Mouse (Mus musculus): Measurements from ENCODE around the gene Cpb2. TPM values are rescaled to one million over a fixed set of nuclear protein-coding genes. Genes with fewer than 3 reads are reported as not detected.

Cpb2 gene
- polyA plus RNA-seq, 1 experiment from 2014 or later = 1.1 TPM

- 89% methylated on average over 2 of the region's 2 CpGs for WGBS (ENCODE audit: insufficient replicate concordance)
- Histone ChIP-seq H3K4me3 (ENCODE audit: low read depth, low read length) (no peak overlapping the region), H3K4me1 (ENCODE audit: control insufficient read depth, insufficient read depth, low read length) (no peaks in the 10 kb centered on the region), H3K27ac (ENCODE audit: low read depth, low read length) (no peak overlapping the region), H3K9ac (ENCODE audit: low read depth, low read length) (no peak overlapping the region), H3K9me3 (replicated peaks; ENCODE audit: control insufficient read depth, low read length) (no peaks in the 10 kb centered on the region), H3K4me2 (no peak overlapping the region), H3K36me3 (ENCODE audit: control insufficient read depth, insufficient read depth, low read length) (no peaks in the 10 kb centered on the region), H3K27me3 (ENCODE audit: control insufficient read depth, insufficient read depth, low read length) (no peaks in the 10 kb centered on the region)
- no peak for ATAC-seq (replicated peaks; ENCODE audit: insufficient number of reproducible peaks, low FRiP score, low TSS enrichment)
Observed at GRCm38 (mm10) chr14:75314484-75314883, 72.4 kb downstream of the Cpb2 start.

- Histone ChIP-seq H3K27me3 (ENCODE audit: control insufficient read depth, insufficient read depth, low read length) (no peaks in the 10 kb centered on the region), H3K4me3 (ENCODE audit: low read depth, low read length) (no peak overlapping the region), H3K9me3 (replicated peaks; ENCODE audit: control insufficient read depth, low read length) (no peaks in the 10 kb centered on the region), H3K27ac (ENCODE audit: low read depth, low read length) (no peak overlapping the region), H3K36me3 (ENCODE audit: control insufficient read depth, insufficient read depth, low read length) (peaks cover 4% of the 10 kb centered on the region; the same call in 1 of the 2 replicates), H3K4me1 (ENCODE audit: control insufficient read depth, insufficient read depth, low read length) (no peaks in the 10 kb centered on the region), H3K4me2 (no peak overlapping the region), H3K9ac (ENCODE audit: low read depth, low read length) (no peak overlapping the region)
- no peak for ATAC-seq (replicated peaks; ENCODE audit: insufficient number of reproducible peaks, low FRiP score, low TSS enrichment)
- 76% methylated on average over 2 of the region's 2 CpGs for WGBS (ENCODE audit: insufficient replicate concordance)
Observed at GRCm38 (mm10) chr14:75318736-75319135, 76.6 kb downstream of the Cpb2 start.

DNA sequence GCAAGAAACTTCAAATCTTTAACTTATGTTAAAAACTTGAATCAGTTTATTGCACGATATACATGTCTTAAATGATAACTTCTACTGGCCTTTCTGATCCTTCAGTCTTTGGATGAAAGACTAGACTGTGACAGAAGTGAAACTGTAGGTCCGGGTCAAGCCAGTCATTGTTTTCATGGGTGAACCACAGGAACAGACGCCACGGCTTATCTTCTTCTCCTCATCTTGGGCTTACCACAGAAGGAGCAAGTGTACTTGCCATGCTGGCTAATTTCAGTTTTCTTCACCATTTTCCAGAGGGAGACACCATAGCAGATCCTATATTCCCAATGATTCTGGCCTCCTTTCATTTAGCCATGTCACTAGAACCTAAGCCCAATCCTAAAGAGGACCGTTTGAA lies 78.2 kb downstream of the Cpb2 start:
- Histone ChIP-seq H3K4me3 (ENCODE audit: low read depth, low read length) (no peak overlapping the region), H3K9me3 (replicated peaks; ENCODE audit: control insufficient read depth, low read length) (no peaks in the 10 kb centered on the region), H3K4me1 (ENCODE audit: control insufficient read depth, insufficient read depth, low read length) (no peaks in the 10 kb centered on the region), H3K27ac (ENCODE audit: low read depth, low read length) (no peak overlapping the region), H3K9ac (ENCODE audit: low read depth, low read length) (no peak overlapping the region), H3K4me2 (no peak overlapping the region), H3K27me3 (ENCODE audit: control insufficient read depth, insufficient read depth, low read length) (no peaks in the 10 kb centered on the region), H3K36me3 (ENCODE audit: control insufficient read depth, insufficient read depth, low read length) (peaks cover 4% of the 10 kb centered on the region; the same call in 1 of the 2 replicates)
- ATAC-seq (replicated peaks; ENCODE audit: insufficient number of reproducible peaks, low FRiP score, low TSS enrichment) = no peak
- 86% methylated on average over 5 of the region's 5 CpGs for WGBS (ENCODE audit: insufficient replicate concordance)

DNA sequence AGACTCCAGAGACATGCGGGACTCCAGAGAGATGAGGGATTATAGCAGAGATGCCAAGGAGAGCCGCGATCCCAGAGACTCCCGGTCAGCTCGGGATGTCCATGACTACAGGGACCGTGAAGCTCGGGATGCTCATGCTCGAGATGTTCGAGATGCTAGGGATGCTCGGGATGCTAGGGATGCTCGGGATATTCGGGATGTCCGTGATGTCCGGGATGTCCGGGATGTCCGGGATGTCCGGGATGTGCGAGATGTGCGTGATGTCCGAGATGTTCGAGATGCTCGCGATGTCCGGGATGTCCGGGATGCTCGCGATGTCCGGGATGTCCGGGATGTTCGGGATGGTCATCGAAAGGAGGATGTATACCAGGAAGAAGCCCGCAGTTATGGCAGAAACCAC lies 81.3 kb downstream of the Cpb2 start:
- Histone ChIP-seq H3K4me2 (no peak overlapping the region), H3K9ac (ENCODE audit: low read depth, low read length) (no peak overlapping the region), H3K9me3 (replicated peaks; ENCODE audit: control insufficient read depth, low read length) (no peaks in the 10 kb centered on the region), H3K27me3 (ENCODE audit: control insufficient read depth, insufficient read depth, low read length) (no peaks in the 10 kb centered on the region), H3K27ac (ENCODE audit: low read depth, low read length) (no peak overlapping the region), H3K4me3 (ENCODE audit: low read depth, low read length) (no peak overlapping the region), H3K36me3 (ENCODE audit: control insufficient read depth, insufficient read depth, low read length) (peaks cover 4% of the 10 kb centered on the region; the same call in 1 of the 2 replicates), H3K4me1 (ENCODE audit: control insufficient read depth, insufficient read depth, low read length) (no peaks in the 10 kb centered on the region)
- WGBS (ENCODE audit: insufficient replicate concordance) = 95% methylated on average over 32 of the region's 32 CpGs
- ATAC-seq (replicated peaks; ENCODE audit: insufficient number of reproducible peaks, low FRiP score, low TSS enrichment) = no peak

GRCm38 (mm10) chr14:75328062-75328461 lies 86.0 kb downstream of the Cpb2 start:
- H3K4me3 ChIP-seq (ENCODE audit: low read depth, low read length) = no peak overlapping the region
- no peak overlapping the region for H3K27ac ChIP-seq (ENCODE audit: low read depth, low read length)
- no peak overlapping the region for H3K9ac ChIP-seq (ENCODE audit: low read depth, low read length)
- no peaks in the 10 kb centered on the region for H3K27me3 ChIP-seq (ENCODE audit: control insufficient read depth, insufficient read depth, low read length)
- H3K36me3 ChIP-seq (ENCODE audit: control insufficient read depth, insufficient read depth, low read length) = peaks cover 17% of the 10 kb centered on the region
- ATAC-seq (replicated peaks; ENCODE audit: insufficient number of reproducible peaks, low FRiP score, low TSS enrichment) = no peak
- no peaks in the 10 kb centered on the region for H3K9me3 ChIP-seq (replicated peaks; ENCODE audit: control insufficient read depth, low read length)
- H3K4me1 ChIP-seq (ENCODE audit: control insufficient read depth, insufficient read depth, low read length) = no peaks in the 10 kb centered on the region
- WGBS (ENCODE audit: insufficient replicate concordance) = 80% methylated on average over 8 of the region's 8 CpGs
- no peak overlapping the region for H3K4me2 ChIP-seq

DNA sequence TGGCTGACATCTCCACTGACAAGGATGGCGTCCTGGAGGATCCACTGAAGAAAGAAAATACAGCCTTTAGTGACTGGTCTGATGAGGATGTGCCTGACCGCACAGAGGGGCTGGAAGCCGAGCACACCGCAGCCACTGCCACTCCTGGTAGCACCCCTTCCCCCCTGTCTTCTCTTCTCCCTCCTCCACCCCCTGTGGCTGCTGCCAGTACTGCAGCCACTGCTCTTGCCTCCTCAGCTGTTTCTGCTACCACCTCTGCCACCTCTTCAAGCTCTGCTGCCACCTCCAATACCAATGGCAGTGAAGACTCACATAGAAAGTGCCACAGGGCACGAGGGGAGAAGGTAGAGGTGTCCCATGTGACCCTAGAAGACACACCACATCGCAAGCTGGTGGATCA lies 88.5 kb downstream of the Cpb2 start:
- H3K4me1 ChIP-seq (ENCODE audit: control insufficient read depth, insufficient read depth, low read length) = no peaks in the 10 kb centered on the region
- no peak for ATAC-seq (replicated peaks; ENCODE audit: insufficient number of reproducible peaks, low FRiP score, low TSS enrichment)
- no peaks in the 10 kb centered on the region for H3K9me3 ChIP-seq (replicated peaks; ENCODE audit: control insufficient read depth, low read length)
- no peak overlapping the region for H3K4me2 ChIP-seq
- no peak overlapping the region for H3K27ac ChIP-seq (ENCODE audit: low read depth, low read length)
- H3K9ac ChIP-seq (ENCODE audit: low read depth, low read length) = no peak overlapping the region
- no peaks in the 10 kb centered on the region for H3K27me3 ChIP-seq (ENCODE audit: control insufficient read depth, insufficient read depth, low read length)
- peaks cover 17% of the 10 kb centered on the region for H3K36me3 ChIP-seq (ENCODE audit: control insufficient read depth, insufficient read depth, low read length)
- no peak overlapping the region for H3K4me3 ChIP-seq (ENCODE audit: low read depth, low read length)
- 84% methylated on average over 6 of the region's 6 CpGs for WGBS (ENCODE audit: insufficient replicate concordance)

Small RNA genes lying within 50 kb of the gene (microRNA-seq; reads per million reads assigned to microRNA genes)
- not detected for gene Gm44482 (ENCODE audit: borderline number of aligned reads)

Other genes with a start within 250 kb of the Cpb2 start
- 1.1 and 1.2 TPM in 2 replicates for gene Rubcnl, start 226.3 kb upstream of the Cpb2 start, polyA plus RNA-seq (2014; fragmentation: Nextera tagmentation; extraction: Ambion mirVana)
- gene Lrrc63, start 111.4 kb upstream of the Cpb2 start, polyA plus RNA-seq (2014; fragmentation: Nextera tagmentation; extraction: Ambion mirVana) = not detected in 2 replicates
- 33.0 and 35.7 TPM in 2 replicates for gene Lcp1, start 111.2 kb upstream of the Cpb2 start, polyA plus RNA-seq (2014; fragmentation: Nextera tagmentation; extraction: Ambion mirVana)
- gene Zc3h13, start 42.1 kb downstream of the Cpb2 start, polyA plus RNA-seq (2014; fragmentation: Nextera tagmentation; extraction: Ambion mirVana) = 17.3 and 20.2 TPM in 2 replicates
- gene Siah3, start 213.7 kb downstream of the Cpb2 start, polyA plus RNA-seq (2014; fragmentation: Nextera tagmentation; extraction: Ambion mirVana) = 0.04 and 0.13 TPM in 2 replicates